Mouse (Mus musculus) small intestine, adult 2 months (tissue): ENCODE data around the gene Atg4d. TPM values are rescaled to one million over a fixed set of nuclear protein-coding genes. Genes with fewer than 3 reads are reported as not detected.

Experiments
- H3K27ac ChIP-seq: fragments of 200-500 bp; 2 replicates; pipeline ENCODE4 v1.5.1; 2012; ENCODE audit warnings: low read depth, low read length, control low read depth, inconsistent platforms; ENCODE audit not compliant: insufficient read depth
- H3K27me3 ChIP-seq: fragments of 200-500 bp; 2 replicates; pipeline ENCODE4 v1.6.1; 2012; ENCODE audit warnings: mild to moderate bottlenecking, moderate library complexity, low read length, inconsistent platforms; ENCODE audit not compliant: control insufficient read depth, insufficient read depth
- H3K36me3 ChIP-seq: fragments of 200-500 bp; 2 replicates; pipeline ENCODE4 v1.6.1; 2012; ENCODE audit warnings: mild to moderate bottlenecking, low read length, control low read depth, inconsistent platforms; ENCODE audit not compliant: control insufficient read depth, insufficient read depth
- H3K4me1 ChIP-seq: fragments of 200-500 bp; 2 replicates; pipeline ENCODE4 v1.6.1; 2012; ENCODE audit warnings: low read length, inconsistent platforms, mixed read lengths; ENCODE audit not compliant: control insufficient read depth, insufficient read depth, insufficient read length
- H3K4me3 ChIP-seq: fragments of 200-500 bp; 2 replicates; pipeline ENCODE4 v1.5.1; 2012; ENCODE audit warnings: low read depth, mild to moderate bottlenecking, control low read depth, inconsistent platforms, low read length, moderate library complexity
- CTCF ChIP-seq: fragments of 200-500 bp; IDR thresholded peaks from 2 replicates; pipeline ENCODE4 v1.5.1; 2012; ENCODE audit warnings: low read depth, mild to moderate bottlenecking, control low read depth, inconsistent platforms, low read length, moderate library complexity, mixed read lengths; ENCODE audit not compliant: insufficient replicate concordance, insufficient read length; ENCODE audit errors: extremely low read depth
- POLR2A ChIP-seq: fragments of 200-500 bp; IDR thresholded peaks from 2 replicates; pipeline ENCODE4 v1.6.1; 2012; ENCODE audit warnings: low read depth, mild to moderate bottlenecking, control low read depth, inconsistent platforms, low read length, moderate library complexity
- WGBS: fragments of 180-500 bp; shearing (Covaris S2); methylation state at CpG from one replicate; pipeline ENCODE4 v1.1.7; 2018; 5-methylcytosine and 5-hydroxymethylcytosine counted together
- polyA plus RNA-seq: library from polyadenylated mRNA; depleted of rRNA; stranded (reverse); fragments of >200 nt; gene quantifications from 2 replicates; pipeline ENCODE4 v1.2.3, GENCODE M21; 2012

Gene Atg4d
- polyA plus RNA-seq, 1 experiment: 144 TPM

GRCm38 (mm10) chr9:21223906-21224305 lies 41.2 kb upstream of the Atg4d start:
- Histone ChIP-seq H3K4me3 (no peak overlapping the region), H3K4me1 (peaks cover 14% of the 10 kb centered on the region), H3K27ac (no peak overlapping the region), H3K36me3 (no peaks in the 10 kb centered on the region), H3K27me3 (no peaks in the 10 kb centered on the region)
- TF ChIP-seq POLR2A: no peak
- no peak for TF ChIP-seq CTCF
- WGBS: 94% methylated on average over 6 of the region's 6 CpGs

- WGBS: 18% methylated on average over 26 of the region's 26 CpGs
These were observed 40.3 kb upstream of the Atg4d start for GRCm38 (mm10) chr9:21224576-21225414.

GRCm38 (mm10) chr9:21225415-21225758 lies 39.7 kb upstream of the Atg4d start:
- Histone ChIP-seq H3K27me3 (no peaks in the 10 kb centered on the region), H3K27ac (peak overlapping the region; percentile 19), H3K4me3 (peak overlapping the region; percentile 63), H3K4me1 (peaks cover 14% of the 10 kb centered on the region), H3K36me3 (peaks cover 11% of the 10 kb centered on the region)
- 6% methylated on average over 7 of the region's 7 CpGs for WGBS
- TF ChIP-seq CTCF (no peak), POLR2A (no peak)

More at GRCm38 (mm10) chr9:21224576-21225414, 40.3 kb upstream of the Atg4d start:
- TF ChIP-seq POLR2A (no peak), CTCF (peak; percentile 27; the same call in 1 of the 2 replicates)
- H3K4me3 ChIP-seq: peak overlapping the region; percentile 63
- no peaks in the 10 kb centered on the region for H3K27me3 ChIP-seq
- H3K27ac ChIP-seq: peak overlapping the region; percentile 19
- peaks cover 6% of the 10 kb centered on the region for H3K36me3 ChIP-seq
- H3K4me1 ChIP-seq: peaks cover 14% of the 10 kb centered on the region

GRCm38 (mm10) chr9:21227342-21227741 lies 37.8 kb upstream of the Atg4d start:
- H3K4me1 ChIP-seq: peaks cover 11% of the 10 kb centered on the region
- peaks cover 30% of the 10 kb centered on the region for H3K36me3 ChIP-seq
- peak overlapping the region; percentile 50 for H3K4me3 ChIP-seq
- no peaks in the 10 kb centered on the region for H3K27me3 ChIP-seq
- WGBS: 4% methylated on average over 16 of the region's 16 CpGs
- H3K27ac ChIP-seq: peak overlapping the region; percentile 48; the same call in 1 of the 2 replicates
- TF ChIP-seq POLR2A (no peak), CTCF (no peak)

- Histone ChIP-seq H3K36me3 (peaks cover 50% of the 10 kb centered on the region), H3K4me3 (no peak overlapping the region), H3K4me1 (peaks cover 15% of the 10 kb centered on the region), H3K27ac (no peak overlapping the region), H3K27me3 (no peaks in the 10 kb centered on the region)
- TF ChIP-seq CTCF (no peak), POLR2A (no peak)
- 75% methylated on average over 23 of the region's 23 CpGs for WGBS
These were observed 33.5 kb upstream of the Atg4d start for GRCm38 (mm10) chr9:21231551-21231950.

- 87% methylated on average over 5 of the region's 5 CpGs for WGBS
- Histone ChIP-seq H3K36me3 (peaks cover 50% of the 10 kb centered on the region), H3K27me3 (no peaks in the 10 kb centered on the region), H3K4me1 (peaks cover 17% of the 10 kb centered on the region), H3K27ac (no peak overlapping the region), H3K4me3 (no peak overlapping the region)
- TF ChIP-seq POLR2A (no peak), CTCF (no peak)
These were observed 32.2 kb upstream of the Atg4d start for GRCm38 (mm10) chr9:21232867-21233266.

GRCm38 (mm10) chr9:21233366-21233765 lies 31.7 kb upstream of the Atg4d start:
- WGBS: 97% methylated on average over 29 of the region's 29 CpGs
- peaks cover 17% of the 10 kb centered on the region for H3K4me1 ChIP-seq
- H3K36me3 ChIP-seq: peaks cover 50% of the 10 kb centered on the region

GRCm38 (mm10) chr9:21233805-21234204 lies 31.3 kb upstream of the Atg4d start:
- TF ChIP-seq POLR2A: no peak
- no peak for TF ChIP-seq CTCF
- H3K4me1 ChIP-seq: peaks cover 17% of the 10 kb centered on the region
- 97% methylated on average over 28 of the region's 28 CpGs for WGBS
- no peak overlapping the region for H3K27ac ChIP-seq
- H3K36me3 ChIP-seq: peaks cover 50% of the 10 kb centered on the region
- H3K4me3 ChIP-seq: no peak overlapping the region
- no peaks in the 10 kb centered on the region for H3K27me3 ChIP-seq

More at GRCm38 (mm10) chr9:21233366-21233765, 31.7 kb upstream of the Atg4d start:
- H3K27ac ChIP-seq: no peak overlapping the region
- H3K4me3 ChIP-seq: no peak overlapping the region
- H3K27me3 ChIP-seq: no peaks in the 10 kb centered on the region
- TF ChIP-seq CTCF (no peak), POLR2A (no peak)
